Mouse (Mus musculus) neural tube, embryonic 15.5 days (tissue): Measurements from ENCODE around the gene Lss. TPM values are rescaled to one million over a fixed set of nuclear protein-coding genes. Genes with fewer than 3 reads are reported as not detected.

Experiments
- polyA plus RNA-seq: library from polyadenylated mRNA; unstranded; fragments of >200 nt; fragmentation: Nextera tagmentation; extraction: Ambion mirVana; gene quantifications from 2 replicates; pipeline ENCODE4 v1.2.1, GENCODE M21; 2015

Gene Lss
- polyA plus RNA-seq, 1 experiment from 2014 or later, result 45.0 TPM

Other genes with a start within 250 kb of the Lss start
- 16.8 and 19.7 TPM in 2 replicates for gene Dip2a, start 186.3 kb upstream of the Lss start, polyA plus RNA-seq
- not detected in 2 replicates for gene AC141477.1, start 91.1 kb upstream of the Lss start, polyA plus RNA-seq
- gene Pcnt, start 88.8 kb upstream of the Lss start, polyA plus RNA-seq, result 5.9 and 7.2 TPM in 2 replicates
- not detected in 2 replicates for gene 2610028H24Rik, start 82.5 kb upstream of the Lss start, polyA plus RNA-seq
- 48.2 and 60.4 TPM in 2 replicates for gene Mcm3ap, start 62.7 kb upstream of the Lss start, polyA plus RNA-seq
- gene Ybey, start 62.5 kb upstream of the Lss start, polyA plus RNA-seq, result 6.1 and 6.8 TPM in 2 replicates
- not detected in 2 replicates for gene Spatc1l, start 30.7 kb downstream of the Lss start, polyA plus RNA-seq
- 0.18 and 0.46 TPM in 2 replicates for gene Ftcd, start 44.1 kb downstream of the Lss start, polyA plus RNA-seq
- gene Col6a2, start 92.0 kb downstream of the Lss start, polyA plus RNA-seq, result 28.5 and 54.7 TPM in 2 replicates
- 34.3 and 67.0 TPM in 2 replicates for gene Col6a1, start 194.6 kb downstream of the Lss start, polyA plus RNA-seq